8 mouse cellular contexts compared by ENCODE assay signal in genomic region chr10:119455543-119455940, GRCm38 (mm10). TPM values are rescaled to one million over a fixed set of nuclear protein-coding genes. Genes with fewer than 3 reads are reported as not detected.
DNase-seq lines count a peak whose midpoint lies in the region; ATAC-seq and TF ChIP-seq lines count a peak whose summit lies in the region.

No protein-coding gene starts in this region.

- DNase-seq in embryo, embryonic 11 days = peak; percentile 17
- no peak for DNase-seq in embryo, embryonic 10 days (ENCODE audit: low spot score)
- no peak for DNase-seq in hindbrain, embryonic 10.5 days (ENCODE audit: low spot score)
- no peak for DNase-seq in right cerebral cortex, postnatal 14 days
- DNase-seq in urinary bladder, postnatal 14 days (ENCODE audit: low spot score) = no peak
- no peak for DNase-seq in left cerebral cortex, postnatal 10 days (ENCODE audit: extremely low spot score in 1 of 2, low spot score in 2 of 2)

- H3K4me2 ChIP-seq in liver, embryonic 16.5 days (ENCODE audit: low read depth, low read length) = peak overlapping the region; percentile 59

- ATAC-seq in liver, embryonic 16.5 days (ENCODE audit: low read depth) = no peak

- no peak overlapping the region for H3K4me3 ChIP-seq in ES-Bruce4 (ENCODE audit: low read depth, low read length)
- H3K4me3 ChIP-seq in hindbrain, embryonic 10.5 days = peak overlapping the region; percentile 92
- no peak overlapping the region; the same call in 1 of the 2 replicates for H3K4me3 ChIP-seq in liver, embryonic 16.5 days (ENCODE audit: low read depth, low read length)

- no peak overlapping the region for H3K27ac ChIP-seq in ES-Bruce4 (ENCODE audit: insufficient read depth, low read length)
- peak overlapping the region; percentile 97; the same call in 1 of the 2 replicates for H3K27ac ChIP-seq in hindbrain, embryonic 10.5 days
- H3K27ac ChIP-seq in liver, embryonic 16.5 days (ENCODE audit: low read length) = no peak overlapping the region

- 0 out of 2 replicates have a peak, but pooled peaks cover 3% of the 10 kb centered on the region for H3K27me3 ChIP-seq in ES-Bruce4 (ENCODE audit: control insufficient read depth, insufficient read depth, low read length, poor library complexity, severe bottlenecking)
- H3K27me3 ChIP-seq in hindbrain, embryonic 10.5 days (ENCODE audit: insufficient read depth, poor library complexity, severe bottlenecking) = peaks cover 12% of the 10 kb centered on the region; the same call in 1 of the 2 replicates
- peaks cover 30% of the 10 kb centered on the region for H3K27me3 ChIP-seq in liver, embryonic 16.5 days (ENCODE audit: control insufficient read depth, insufficient read depth, low read depth, low read length)

- H3K36me3 ChIP-seq in ES-Bruce4 (ENCODE audit: control insufficient read depth, insufficient read depth, low read length, poor library complexity, severe bottlenecking) = no peaks in the 10 kb centered on the region
- H3K36me3 ChIP-seq in hindbrain, embryonic 10.5 days = no peaks in the 10 kb centered on the region
- no peaks in the 10 kb centered on the region for H3K36me3 ChIP-seq in liver, embryonic 16.5 days (ENCODE audit: control insufficient read depth, insufficient read depth)

- no peak for TF ChIP-seq POLR2A in ES-Bruce4 (IDR thresholded peaks at IDR 0.05; ENCODE audit: insufficient read depth, low read length)

- no peaks in the 10 kb centered on the region for H3K4me1 ChIP-seq in ES-Bruce4 (ENCODE audit: control insufficient read depth, insufficient read depth, low read length)
- H3K4me1 ChIP-seq in hindbrain, embryonic 10.5 days (replicated peaks) = peaks cover 43% of the 10 kb centered on the region
- H3K4me1 ChIP-seq in liver, embryonic 16.5 days (ENCODE audit: control insufficient read depth, low read depth, low read length) = no peaks in the 10 kb centered on the region

- intact Hi-C loops in left cerebral cortex, postnatal 10 days (cut with DNase I) = loop anchor here (10.0 kb wide), 1 partner anchor 319 kb away; no protein-coding TSS in a partner anchor

- TF ChIP-seq CTCF in ES-Bruce4 (IDR thresholded peaks at IDR 0.05; ENCODE audit: low read depth, low read length) = no peak

- WGBS in hindbrain, embryonic 10.5 days = 14% methylated on average over 10 of the region's 10 CpGs
- WGBS in liver, embryonic 16.5 days (ENCODE audit: insufficient replicate concordance) = 9% methylated on average over 10 of the region's 10 CpGs

- H3K9ac ChIP-seq in ES-Bruce4 (ENCODE audit: low read depth, poor library complexity, severe bottlenecking) = 0 out of 2 replicates have a peak overlapping the region, but pooled peaks have one; percentile 92
- no peak overlapping the region for H3K9ac ChIP-seq in liver, embryonic 16.5 days (ENCODE audit: low read depth, low read length)

- no peak for TF ChIP-seq EP300 in ES-Bruce4 (IDR thresholded peaks at IDR 0.05; ENCODE audit: insufficient read depth, low read depth, low read length)

- H3K9me3 ChIP-seq in ES-Bruce4 (replicated peaks; ENCODE audit: control insufficient read depth, insufficient read depth, low read length, poor library complexity, severe bottlenecking) = no peaks in the 10 kb centered on the region
- H3K9me3 ChIP-seq in hindbrain, embryonic 10.5 days = no peaks in the 10 kb centered on the region
- H3K9me3 ChIP-seq in liver, embryonic 16.5 days (replicated peaks; ENCODE audit: control insufficient read depth, low read length) = no peaks in the 10 kb centered on the region

RNA-seq across cellular contexts. Expression of gene Grip1, which starts 1.9 kb away (rescaled TPM):
- polyA plus RNA-seq in ES-Bruce4 (2011; ENCODE audit: insufficient read depth, insufficient read length, low read depth, missing spikeins) = 10.3 and 12.6 TPM in 2 replicates
- 7.2 and 7.9 TPM in 2 replicates for polyA plus RNA-seq in hindbrain, embryonic 10.5 days (2016; fragmentation: Nextera tagmentation; extraction: Ambion mirVana)
- polyA plus RNA-seq in liver, embryonic 16.5 days (2015; fragmentation: Nextera tagmentation; extraction: Ambion mirVana) = 0.50 and 0.55 TPM in 2 replicates
- total RNA-seq in left cerebral cortex, postnatal 10 days (2021) = 10 to 100 TPM; 43.0 to 45.8 TPM
